Mouse (Mus musculus): ENCODE results near the gene Rbfox3.
A peak's percentile ranks its signal among the peaks of the same experiment; 100 is the strongest.

Rbfox3 gene

GRCm38 (mm10) chr11:118467441-118468035, 443.9 kb downstream of the Rbfox3 start:
- peak; percentile 19 for DNase-seq

- DNase-seq: no peak
Observed at GRCm38 (mm10) chr11:118460280-118460679, 451.1 kb downstream of the Rbfox3 start.

- DNase-seq: no peak
Observed at GRCm38 (mm10) chr11:118459536-118459935, 451.9 kb downstream of the Rbfox3 start.

- DNase-seq: peak; percentile 73
Observed at GRCm38 (mm10) chr11:118459051-118459450, 452.3 kb downstream of the Rbfox3 start.

- no peak for DNase-seq
Observed at GRCm38 (mm10) chr11:118456937-118457336, 454.5 kb downstream of the Rbfox3 start.

- no peak for DNase-seq
Observed at GRCm38 (mm10) chr11:118455788-118456187, 455.6 kb downstream of the Rbfox3 start.

GRCm38 (mm10) chr11:118453886-118454671, 457.3 kb downstream of the Rbfox3 start:
- no peak for DNase-seq

- no peak for DNase-seq
Observed at GRCm38 (mm10) chr11:118452955-118453354, 458.4 kb downstream of the Rbfox3 start.

- DNase-seq: no peak
Observed at GRCm38 (mm10) chr11:118451211-118451610, 460.2 kb downstream of the Rbfox3 start.

GRCm38 (mm10) chr11:118448385-118448784, 463.0 kb downstream of the Rbfox3 start:
- no peak for DNase-seq

GRCm38 (mm10) chr11:118447346-118447745, 464.1 kb downstream of the Rbfox3 start:
- no peak for DNase-seq

GRCm38 (mm10) chr11:118445843-118446242, 465.6 kb downstream of the Rbfox3 start:
- peak; percentile 77 for DNase-seq

GRCm38 (mm10) chr11:118443201-118443970, 468.0 kb downstream of the Rbfox3 start:
- peak; percentile 92 for DNase-seq

GRCm38 (mm10) chr11:118442691-118443090, 468.7 kb downstream of the Rbfox3 start:
- DNase-seq: no peak
